Mouse (Mus musculus): ENCODE results near the gene Catsperb. TPM values are rescaled to one million over a fixed set of nuclear protein-coding genes. Genes with fewer than 3 reads are reported as not detected.
"Not testable (repeated sequence)": the region's sequence is repeated elsewhere in the genome, so short reads cannot be mapped to it uniquely, and the experiment has no call there.

Catsperb gene
- not detected in 2 replicates for polyA plus RNA-seq (2016; fragmentation: Nextera tagmentation; extraction: Ambion mirVana)

- H3K27ac ChIP-seq (replicated peaks); H3K27me3 ChIP-seq (ENCODE audit: low read depth, poor library complexity, severe bottlenecking); H3K9me3 ChIP-seq (replicated peaks); DNase-seq (ENCODE audit: low spot score); H3K4me1 ChIP-seq; H3K4me3 ChIP-seq; H3K36me3 ChIP-seq: not testable (repeated sequence)
- WGBS: 95% methylated on average over 1 of the region's 1 CpGs
These were observed at the start of gene Catsperb for GRCm38 (mm10) chr12:101404353-101404752. Catsperb (plus strand) TSS chr12:101404653.

- WGBS: 90% methylated on average over 1 of the region's 1 CpGs
- not testable (repeated sequence) for H3K9me3 ChIP-seq (replicated peaks); DNase-seq (ENCODE audit: low spot score); H3K27me3 ChIP-seq (ENCODE audit: low read depth, poor library complexity, severe bottlenecking); H3K4me1 ChIP-seq; H3K27ac ChIP-seq (replicated peaks); H3K36me3 ChIP-seq; H3K4me3 ChIP-seq
These were observed 43.0 kb upstream of the Catsperb start for GRCm38 (mm10) chr12:101361468-101361867.

- 71% methylated on average over 1 of the region's 1 CpGs for WGBS
- H3K4me1 ChIP-seq; DNase-seq (ENCODE audit: low spot score); H3K27ac ChIP-seq (replicated peaks); H3K36me3 ChIP-seq; H3K27me3 ChIP-seq (ENCODE audit: low read depth, poor library complexity, severe bottlenecking); H3K4me3 ChIP-seq; H3K9me3 ChIP-seq (replicated peaks): not testable (repeated sequence)
These were observed 23.0 kb upstream of the Catsperb start for GRCm38 (mm10) chr12:101381460-101381859.

- Histone ChIP-seq H3K4me1 (no peaks in the 10 kb centered on the region), H3K9me3 (replicated peaks) (no peaks in the 10 kb centered on the region), H3K27me3 (ENCODE audit: low read depth, poor library complexity, severe bottlenecking) (no peaks in the 10 kb centered on the region), H3K27ac (replicated peaks) (no peak overlapping the region), H3K36me3 (no peaks in the 10 kb centered on the region), H3K4me3 (no peak overlapping the region)
- no peak for DNase-seq (ENCODE audit: low spot score)
- WGBS: 59% methylated on average over 1 of the region's 1 CpGs
These were observed 21.7 kb downstream of the Catsperb start for GRCm38 (mm10) chr12:101426131-101426530.

- no peaks in the 10 kb centered on the region for H3K36me3 ChIP-seq
- no peak overlapping the region for H3K27ac ChIP-seq (replicated peaks)
- no peaks in the 10 kb centered on the region for H3K9me3 ChIP-seq (replicated peaks)
- no peaks in the 10 kb centered on the region for H3K4me1 ChIP-seq
- no peak for DNase-seq (ENCODE audit: low spot score)
- 97% methylated on average over 5 of the region's 5 CpGs for WGBS
- no peaks in the 10 kb centered on the region for H3K27me3 ChIP-seq (ENCODE audit: low read depth, poor library complexity, severe bottlenecking)
- H3K4me3 ChIP-seq: no peak overlapping the region
These were observed 57.6 kb downstream of the Catsperb start for GRCm38 (mm10) chr12:101462051-101462450.

DNA sequence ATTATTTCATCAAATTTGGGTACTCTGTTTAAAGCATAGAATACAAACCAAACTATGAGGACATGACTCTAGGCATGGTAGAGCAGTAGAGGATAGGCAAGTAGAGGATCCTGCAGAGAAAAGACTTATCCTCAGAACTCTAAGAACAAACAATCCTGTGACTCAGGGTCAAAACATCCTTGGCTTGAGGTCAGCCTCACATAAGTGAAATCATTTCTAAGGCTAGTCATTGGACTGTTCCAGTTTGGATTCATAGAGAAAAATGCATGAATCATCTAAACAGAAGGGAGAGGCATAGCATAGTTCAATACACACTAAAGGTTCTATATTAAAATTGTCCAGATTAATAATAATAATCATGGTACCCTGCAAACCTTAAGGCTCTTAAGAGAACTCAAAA lies 79.1 kb downstream of the Catsperb start:
- no peaks in the 10 kb centered on the region for H3K36me3 ChIP-seq
- no peaks in the 10 kb centered on the region for H3K9me3 ChIP-seq (replicated peaks)
- no peak for DNase-seq (ENCODE audit: low spot score)
- no peak overlapping the region for H3K4me3 ChIP-seq
- H3K27me3 ChIP-seq (ENCODE audit: low read depth, poor library complexity, severe bottlenecking): no peaks in the 10 kb centered on the region
- H3K4me1 ChIP-seq: no peaks in the 10 kb centered on the region
- H3K27ac ChIP-seq (replicated peaks): no peak overlapping the region

- not testable (repeated sequence) for H3K9me3 ChIP-seq (replicated peaks)
- WGBS: 92% methylated on average over 2 of the region's 2 CpGs
These were observed 106.9 kb downstream of the Catsperb start for GRCm38 (mm10) chr12:101511326-101511725.

GRCm38 (mm10) chr12:101606622-101607021 lies 202.2 kb downstream of the Catsperb start:
- not testable (repeated sequence) for DNase-seq (ENCODE audit: low spot score); H3K4me1 ChIP-seq; H3K9me3 ChIP-seq (replicated peaks); H3K27me3 ChIP-seq (ENCODE audit: low read depth, poor library complexity, severe bottlenecking); H3K36me3 ChIP-seq; H3K4me3 ChIP-seq; H3K27ac ChIP-seq (replicated peaks)

More at GRCm38 (mm10) chr12:101511326-101511725, 106.9 kb downstream of the Catsperb start:
- not testable (repeated sequence) for H3K27me3 ChIP-seq (ENCODE audit: low read depth, poor library complexity, severe bottlenecking); H3K27ac ChIP-seq (replicated peaks); H3K36me3 ChIP-seq; DNase-seq (ENCODE audit: low spot score); H3K4me1 ChIP-seq; H3K4me3 ChIP-seq

DNA sequence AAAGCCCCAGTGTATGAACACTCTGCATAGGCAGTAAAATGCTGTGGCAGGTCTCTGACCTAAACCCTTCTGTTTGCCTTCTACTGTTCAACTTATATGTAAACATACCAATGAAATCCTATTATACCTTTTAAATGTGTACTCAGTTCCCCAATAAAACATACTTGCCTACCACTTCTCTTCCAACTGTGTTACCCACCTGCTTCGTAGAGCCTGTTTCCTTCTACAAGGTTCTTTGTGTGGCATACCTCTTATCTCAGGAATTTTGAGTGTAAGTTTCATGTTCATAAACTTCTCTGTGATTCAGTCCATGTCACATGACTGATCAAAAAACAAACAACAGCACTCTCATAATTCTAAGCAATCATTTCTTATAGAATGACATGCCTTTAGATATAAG lies 228.7 kb downstream of the Catsperb start:
- no peaks in the 10 kb centered on the region for H3K36me3 ChIP-seq
- DNase-seq (ENCODE audit: low spot score): no peak
- H3K4me1 ChIP-seq: no peaks in the 10 kb centered on the region
- H3K9me3 ChIP-seq (replicated peaks): 0 out of 2 replicates have a peak, but pooled peaks cover 4% of the 10 kb centered on the region
- no peaks in the 10 kb centered on the region for H3K27me3 ChIP-seq (ENCODE audit: low read depth, poor library complexity, severe bottlenecking)
- 93% methylated on average over 1 of the region's 1 CpGs for WGBS
- no peak overlapping the region for H3K27ac ChIP-seq (replicated peaks)
- no peak overlapping the region for H3K4me3 ChIP-seq

DNA sequence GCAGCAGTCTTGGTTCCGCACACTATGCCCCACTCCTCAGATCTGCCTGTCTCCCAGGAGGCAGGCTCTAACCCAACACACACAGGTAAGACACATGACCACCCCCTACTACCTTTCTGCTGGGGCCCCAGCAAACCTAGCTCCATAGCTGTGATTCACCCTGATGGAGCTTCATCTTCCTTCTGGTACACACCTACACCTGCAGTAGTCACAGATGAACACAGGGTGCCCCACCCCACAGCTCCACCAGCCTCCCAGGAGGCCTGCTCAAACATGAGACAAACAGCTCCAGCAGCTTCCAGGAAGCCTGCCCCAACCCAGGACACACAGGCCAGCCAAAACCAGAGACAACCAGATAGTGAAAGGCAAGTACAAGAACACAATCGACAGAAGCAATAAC lies 263.0 kb downstream of the Catsperb start:
- Histone ChIP-seq H3K4me3 (no peak overlapping the region), H3K27ac (replicated peaks) (no peak overlapping the region), H3K27me3 (ENCODE audit: low read depth, poor library complexity, severe bottlenecking) (no peaks in the 10 kb centered on the region), H3K4me1 (no peaks in the 10 kb centered on the region), H3K9me3 (replicated peaks) (no peaks in the 10 kb centered on the region), H3K36me3 (no peaks in the 10 kb centered on the region)
- DNase-seq (ENCODE audit: low spot score): no peak
- WGBS: 90% methylated on average over 2 of the region's 2 CpGs

Small RNA genes lying within 50 kb of the gene (microRNA-seq; reads per million reads assigned to microRNA genes)
- not detected for gene Gm24542
